Mouse (Mus musculus): ENCODE measurements around the gene R3hcc1l.

DNA sequence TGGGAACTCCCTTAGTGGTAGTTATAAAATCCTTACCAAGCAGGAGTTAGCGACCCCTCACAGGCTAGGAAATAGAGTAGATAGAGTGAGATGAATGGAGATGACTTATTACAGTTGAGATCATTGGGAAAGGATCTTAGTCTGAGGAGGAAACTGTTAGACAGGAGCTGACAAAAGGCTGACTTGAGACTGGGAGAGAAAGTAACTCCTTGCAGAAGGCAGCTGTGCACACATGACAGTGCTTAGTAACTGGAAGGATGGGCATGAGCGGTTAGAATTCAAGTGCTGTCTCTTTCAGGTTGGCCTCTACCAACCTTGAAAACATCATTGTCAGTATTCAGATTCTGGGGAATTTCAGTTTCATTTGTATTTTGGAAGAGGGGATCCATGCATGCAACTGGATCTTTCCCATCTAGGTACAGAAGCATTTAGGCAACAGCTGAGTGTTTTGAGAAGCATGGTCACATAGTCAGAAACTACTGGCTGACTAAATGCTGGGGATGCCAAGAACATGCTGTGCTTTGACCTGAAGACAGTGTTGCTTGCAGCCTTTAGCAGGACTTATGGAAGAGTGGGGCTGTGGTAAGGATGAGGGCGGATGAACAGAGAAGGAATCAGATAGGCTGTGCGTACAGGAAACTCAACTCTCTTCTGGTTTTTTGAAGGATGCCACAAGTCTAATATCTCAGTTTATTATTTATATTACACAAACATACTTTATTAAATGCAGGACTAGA lies 47.9 kb downstream of the R3hcc1l start:
- no peak for TF ChIP-seq CTCF (IDR thresholded peaks at IDR 0.05; ENCODE audit: control insufficient read depth, insufficient read depth, insufficient replicate concordance, low read depth, low read length)
- TF ChIP-seq POLR2A (IDR thresholded peaks at IDR 0.05; ENCODE audit: control insufficient read depth, low read depth, low read length) = no peak

All from testis, adult 2 months (tissue).